Mouse (Mus musculus) 3134 (cell line): ENCODE data around the gene Camta1.

Experiments
- DNase-seq: peaks from one replicate; pipeline ENCODE4 v3.0.0-alpha.2; 2011; ENCODE audit warnings: low spot score; ENCODE audit not compliant: insufficient read length; ENCODE audit errors: extremely low read depth

Camta1 gene

GRCm38 (mm10) chr4:151538446-151539166 lies 323.1 kb downstream of the Camta1 start:
- DNase-seq: no peak

GRCm38 (mm10) chr4:151535916-151536450 lies 325.7 kb downstream of the Camta1 start:
- DNase-seq: no peak

GRCm38 (mm10) chr4:151533451-151533850 lies 328.2 kb downstream of the Camta1 start:
- DNase-seq: no peak

- no peak for DNase-seq
Measured at GRCm38 (mm10) chr4:151528436-151528835, 333.2 kb downstream of the Camta1 start.

GRCm38 (mm10) chr4:151527763-151528162 lies 333.9 kb downstream of the Camta1 start:
- DNase-seq: no peak

- DNase-seq: no peak
Measured at GRCm38 (mm10) chr4:151520103-151520502, 341.6 kb downstream of the Camta1 start.

- no peak for DNase-seq
Measured at GRCm38 (mm10) chr4:151519011-151519410, 342.7 kb downstream of the Camta1 start.

GRCm38 (mm10) chr4:151516998-151517799 lies 344.5 kb downstream of the Camta1 start:
- DNase-seq: no peak

- DNase-seq: no peak
Measured at GRCm38 (mm10) chr4:151515316-151515715, 346.4 kb downstream of the Camta1 start.

- no peak for DNase-seq
Measured at GRCm38 (mm10) chr4:151511092-151511491, 350.6 kb downstream of the Camta1 start.

- DNase-seq: no peak
Measured at GRCm38 (mm10) chr4:151510417-151510816, 351.3 kb downstream of the Camta1 start.

GRCm38 (mm10) chr4:151506701-151507100 lies 355.0 kb downstream of the Camta1 start:
- DNase-seq: no peak

- DNase-seq: no peak
Measured at GRCm38 (mm10) chr4:151498481-151499276, 363.0 kb downstream of the Camta1 start.

GRCm38 (mm10) chr4:151496581-151496980 lies 365.1 kb downstream of the Camta1 start:
- no peak for DNase-seq

- no peak for DNase-seq
Measured at GRCm38 (mm10) chr4:151495276-151495882, 366.3 kb downstream of the Camta1 start.

- no peak for DNase-seq
Measured at GRCm38 (mm10) chr4:151492786-151493185, 368.9 kb downstream of the Camta1 start.

GRCm38 (mm10) chr4:151483977-151484313 lies 377.7 kb downstream of the Camta1 start:
- no peak for DNase-seq

GRCm38 (mm10) chr4:151483299-151483976 lies 378.2 kb downstream of the Camta1 start:
- no peak for DNase-seq

- DNase-seq: no peak
Measured at GRCm38 (mm10) chr4:151480928-151481327, 380.7 kb downstream of the Camta1 start.

- no peak for DNase-seq
Measured at GRCm38 (mm10) chr4:151477950-151478349, 383.7 kb downstream of the Camta1 start.
